Mouse (Mus musculus) cerebellum, adult (tissue): ENCODE measurements around the gene Sema6c.
"Not testable (repeated sequence)": the region's sequence is repeated elsewhere in the genome, so short reads cannot be mapped to it uniquely, and the experiment has no call there.

Experiments
- ATAC-seq: cut with Nextera tagmentation; 2 replicates; pipeline ENCODE4 v1.9.2; 2017; ENCODE audit warnings: mild to moderate bottlenecking, moderate library complexity, mixed read lengths; ENCODE audit not compliant: insufficient number of reproducible peaks, low FRiP score, low TSS enrichment

Gene Sema6c

GRCm38 (mm10) chr3:95181841-95182240 is 21.6 kb downstream of the Sema6c start:
- no peak for ATAC-seq

- no peak for ATAC-seq
Measured at GRCm38 (mm10) chr3:95184796-95185577, 24.7 kb downstream of the Sema6c start.

GRCm38 (mm10) chr3:95186100-95186499 is 25.8 kb downstream of the Sema6c start:
- no peak for ATAC-seq

- no peak for ATAC-seq
Measured at GRCm38 (mm10) chr3:95186888-95187287, 26.6 kb downstream of the Sema6c start.

GRCm38 (mm10) chr3:95194721-95195135 is 34.5 kb downstream of the Sema6c start:
- peak; percentile 36; the same call in 1 of the 2 replicates for ATAC-seq

GRCm38 (mm10) chr3:95195772-95196171 is 35.5 kb downstream of the Sema6c start:
- no peak for ATAC-seq

GRCm38 (mm10) chr3:95199101-95199500 is 38.8 kb downstream of the Sema6c start:
- no peak for ATAC-seq

GRCm38 (mm10) chr3:95200132-95200531 is 39.9 kb downstream of the Sema6c start:
- ATAC-seq: no peak

GRCm38 (mm10) chr3:95200562-95200961 is 40.3 kb downstream of the Sema6c start:
- ATAC-seq: no peak

- no peak for ATAC-seq
Measured at GRCm38 (mm10) chr3:95203880-95204279, 43.6 kb downstream of the Sema6c start.

- no peak for ATAC-seq
Measured at GRCm38 (mm10) chr3:95208286-95208685, 48.0 kb downstream of the Sema6c start.

- no peak for ATAC-seq
Measured at GRCm38 (mm10) chr3:95210585-95210984, 50.3 kb downstream of the Sema6c start.

GRCm38 (mm10) chr3:95212889-95213608 is 52.8 kb downstream of the Sema6c start:
- not testable (repeated sequence) for ATAC-seq

GRCm38 (mm10) chr3:95213609-95213975 is 53.3 kb downstream of the Sema6c start:
- no peak for ATAC-seq

GRCm38 (mm10) chr3:95216655-95217254 is 56.5 kb downstream of the Sema6c start:
- ATAC-seq: no peak

- ATAC-seq: peak; percentile 86
Measured at GRCm38 (mm10) chr3:95217255-95218134, 57.2 kb downstream of the Sema6c start, which contains the start of gene Gabpb2. TSS of gene Gabpb2 (minus strand) at chr3:95217916.

GRCm38 (mm10) chr3:95218466-95219137 is 58.3 kb downstream of the Sema6c start:
- ATAC-seq: no peak

- no peak for ATAC-seq
Measured at GRCm38 (mm10) chr3:95223041-95223440, 62.8 kb downstream of the Sema6c start.
